Mouse (Mus musculus) lung, postnatal 0 days (tissue): ENCODE measurements around the gene Macc1. TPM values are rescaled to one million over a fixed set of nuclear protein-coding genes. Genes with fewer than 3 reads are reported as not detected.

ENCODE experiments used
- ATAC-seq: fragments of 200-750 bp; cut with Nextera tagmentation; 2 replicates; pipeline ENCODE4 v1.8.0; 2017; ENCODE audit warnings: moderate library complexity
- DNase-seq: peaks from one replicate; pipeline ENCODE4 v3.0.0-alpha.2; 2016; ENCODE audit warnings: low spot score
- H3K27ac ChIP-seq: fragments of 300-500 bp; sonication (generic); 2 replicates; pipeline ENCODE4 v1.5.1; 2014; ENCODE audit warnings: antibody characterized with exemption, mild to moderate bottlenecking, low read length, mixed read lengths
- H3K27me3 ChIP-seq: fragments of 300-500 bp; sonication (generic); replicated peaks from 2 replicates; pipeline ENCODE4 v1.6.1; 2014; ENCODE audit warnings: low read length, mixed read lengths; ENCODE audit not compliant: insufficient read depth
- H3K36me3 ChIP-seq: fragments of 300-500 bp; sonication (generic); 2 replicates; pipeline ENCODE4 v1.6.1; 2014; ENCODE audit warnings: low read length, mixed read lengths; ENCODE audit not compliant: insufficient read depth
- H3K4me1 ChIP-seq: fragments of 300-500 bp; sonication (generic); 2 replicates; pipeline ENCODE4 v1.6.1; 2014; ENCODE audit warnings: antibody characterized with exemption, low read depth, low read length, mixed read lengths; ENCODE audit not compliant: insufficient read depth
- H3K4me2 ChIP-seq: fragments of 300-500 bp; sonication (generic); replicated peaks from 2 replicates; pipeline ENCODE4 v1.6.1; 2014; ENCODE audit warnings: low read depth, mild to moderate bottlenecking, low read length, moderate library complexity, mixed read lengths
- H3K4me3 ChIP-seq: fragments of 300-500 bp; sonication (generic); 2 replicates; pipeline ENCODE4 v1.5.1; 2014; ENCODE audit warnings: low read depth, low read length
- H3K9ac ChIP-seq: fragments of 300-500 bp; sonication (generic); replicated peaks from 2 replicates; pipeline ENCODE4 v1.6.1; 2014; ENCODE audit warnings: low read depth, mild to moderate bottlenecking
- H3K9me3 ChIP-seq: fragments of 300-500 bp; sonication (generic); 2 replicates; pipeline ENCODE4 v1.6.1; 2016; ENCODE audit warnings: low read length, mixed read lengths
- CTCF ChIP-seq: IDR thresholded peaks from 2 replicates; pipeline ENCODE4 v1.5.1; 2016; ENCODE audit warnings: antibody characterized with exemption, mild to moderate bottlenecking
- EP300 ChIP-seq: IDR thresholded peaks from 2 replicates; pipeline ENCODE4 v1.6.1; 2016; ENCODE audit warnings: antibody characterized with exemption, mild to moderate bottlenecking, control low read depth
- WGBS: fragments of 180-500 bp; shearing (Covaris S2); extraction: QIAGEN DNeasy Blood & Tissue Kit; methylation state at CpG from one replicate; pipeline ENCODE4 v1.1.7; 2014; 5-methylcytosine and 5-hydroxymethylcytosine counted together
- polyA plus RNA-seq: library from polyadenylated mRNA; unstranded; fragments of >200 nt; fragmentation: Nextera tagmentation; extraction: Ambion mirVana; gene quantifications from 2 replicates; pipeline ENCODE4 v1.2.1, GENCODE M21; 2015

Macc1 gene
- polyA plus RNA-seq, 1 experiment from 2014 or later, result 1.0 TPM

DNA sequence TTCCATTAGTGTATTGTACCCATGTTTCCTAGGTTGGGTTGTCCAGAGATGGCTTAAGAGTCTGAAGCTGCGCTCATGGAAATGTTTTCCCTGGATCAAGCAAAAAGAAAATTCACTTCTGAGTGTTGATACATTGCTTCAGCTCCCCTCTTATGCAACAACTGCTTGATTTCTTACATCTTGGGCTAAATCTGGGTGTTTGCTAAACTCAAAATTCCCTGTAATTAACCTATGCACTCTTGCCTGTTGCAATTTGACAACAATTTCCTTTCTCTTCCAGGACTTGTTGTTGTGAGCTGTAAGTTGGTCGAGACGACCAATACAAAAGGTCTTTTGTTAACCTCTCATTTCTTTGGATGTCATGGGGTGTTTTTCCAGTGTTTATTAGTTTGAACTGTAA is 88.7 kb downstream of the Macc1 start:
- Histone ChIP-seq H3K4me3 (no peak overlapping the region), H3K27ac (no peak overlapping the region), H3K4me1 (no peaks in the 10 kb centered on the region), H3K9me3 (no peaks in the 10 kb centered on the region), H3K4me2 (no peak overlapping the region), H3K27me3 (no peaks in the 10 kb centered on the region), H3K36me3 (no peaks in the 10 kb centered on the region), H3K9ac (no peak overlapping the region)
- TF ChIP-seq CTCF (no peak), EP300 (peak; percentile 64)
- 40% methylated on average over 3 of the region's 3 CpGs for WGBS
- ATAC-seq, result peak; percentile 48; the same call in 1 of the 2 replicates
- peak; percentile 67 for DNase-seq

- Histone ChIP-seq H3K36me3 (no peaks in the 10 kb centered on the region), H3K4me2 (no peak overlapping the region), H3K27me3 (no peaks in the 10 kb centered on the region), H3K4me1 (no peaks in the 10 kb centered on the region), H3K4me3 (no peak overlapping the region), H3K9me3 (no peaks in the 10 kb centered on the region), H3K27ac (no peak overlapping the region), H3K9ac (no peak overlapping the region)
- 79% methylated on average over 1 of the region's 1 CpGs for WGBS
- ATAC-seq (no peak), DNase-seq (no peak)
- TF ChIP-seq EP300 (no peak), CTCF (no peak)
These were observed 90.7 kb downstream of the Macc1 start for GRCm38 (mm10) chr12:119404810-119405209.

DNA sequence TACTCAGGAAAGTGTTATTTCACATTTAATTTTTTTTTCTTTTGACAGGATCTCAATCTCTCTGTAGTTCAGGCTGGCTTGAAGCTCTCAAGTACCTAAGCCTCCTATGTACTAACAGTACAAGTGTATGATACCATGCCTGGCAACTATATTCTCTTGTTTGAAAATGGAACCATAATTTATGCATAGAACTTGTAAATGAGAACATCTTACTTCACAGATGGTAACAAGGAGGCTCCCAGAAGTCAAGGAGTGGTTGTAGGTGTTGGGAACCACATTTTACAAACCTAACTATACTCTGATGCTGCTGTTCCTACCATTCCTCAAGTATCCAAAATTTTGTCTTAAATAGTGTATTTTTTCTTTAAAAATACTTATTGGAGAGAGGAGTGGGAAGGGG is 96.5 kb downstream of the Macc1 start:
- Histone ChIP-seq H3K4me2 (no peak overlapping the region), H3K9me3 (no peaks in the 10 kb centered on the region), H3K4me3 (no peak overlapping the region), H3K9ac (no peak overlapping the region), H3K4me1 (no peaks in the 10 kb centered on the region), H3K27me3 (no peaks in the 10 kb centered on the region), H3K36me3 (no peaks in the 10 kb centered on the region), H3K27ac (no peak overlapping the region)
- ATAC-seq (no peak), DNase-seq (no peak)
- no peak for TF ChIP-seq CTCF
- TF ChIP-seq EP300, result no peak

DNA sequence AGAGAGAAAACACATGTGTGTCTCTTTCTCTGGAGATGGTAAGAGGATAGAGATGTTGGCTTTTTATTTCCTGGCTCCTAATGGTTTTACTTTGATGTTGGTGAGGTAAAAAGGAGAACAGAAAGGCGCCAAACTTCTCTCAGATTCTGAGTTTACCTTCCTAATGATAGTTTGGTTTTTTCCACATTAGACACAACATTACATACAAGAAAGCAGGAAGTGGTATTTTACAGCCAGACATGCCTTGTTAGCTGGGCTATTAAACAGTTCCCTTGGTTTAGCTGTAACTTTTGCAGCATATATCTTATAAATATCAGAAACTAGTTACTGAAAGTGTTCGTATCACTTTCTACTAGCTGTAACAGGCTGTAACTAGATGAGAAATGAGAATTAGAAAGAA is 96.9 kb downstream of the Macc1 start:
- ATAC-seq (no peak), DNase-seq (no peak)
- TF ChIP-seq CTCF (no peak), EP300 (no peak)
- WGBS, result 69% methylated on average over 2 of the region's 2 CpGs
- H3K4me1 ChIP-seq, result no peaks in the 10 kb centered on the region
- no peaks in the 10 kb centered on the region for H3K27me3 ChIP-seq
- H3K36me3 ChIP-seq, result no peaks in the 10 kb centered on the region
- H3K4me3 ChIP-seq, result no peak overlapping the region
- no peak overlapping the region for H3K4me2 ChIP-seq
- H3K9me3 ChIP-seq, result no peaks in the 10 kb centered on the region
- no peak overlapping the region for H3K9ac ChIP-seq
- no peak overlapping the region for H3K27ac ChIP-seq

GRCm38 (mm10) chr12:119411982-119412381 is 97.9 kb downstream of the Macc1 start:
- Histone ChIP-seq H3K4me2 (no peak overlapping the region), H3K27me3 (no peaks in the 10 kb centered on the region), H3K9ac (no peak overlapping the region), H3K27ac (no peak overlapping the region), H3K36me3 (no peaks in the 10 kb centered on the region), H3K4me3 (no peak overlapping the region), H3K4me1 (no peaks in the 10 kb centered on the region), H3K9me3 (no peaks in the 10 kb centered on the region)
- ATAC-seq, result no peak
- 62% methylated on average over 2 of the region's 2 CpGs for WGBS
- no peak for TF ChIP-seq CTCF
- no peak for TF ChIP-seq EP300
- no peak for DNase-seq

- no peak overlapping the region for H3K4me3 ChIP-seq
- no peak overlapping the region for H3K27ac ChIP-seq
- 77% methylated on average over 2 of the region's 2 CpGs for WGBS
- H3K9ac ChIP-seq, result no peak overlapping the region
- no peak overlapping the region for H3K4me2 ChIP-seq
- H3K27me3 ChIP-seq, result no peaks in the 10 kb centered on the region
- no peak for TF ChIP-seq CTCF
- TF ChIP-seq EP300, result no peak
- no peaks in the 10 kb centered on the region for H3K9me3 ChIP-seq
- H3K4me1 ChIP-seq, result no peaks in the 10 kb centered on the region
- ATAC-seq, result no peak
- no peaks in the 10 kb centered on the region for H3K36me3 ChIP-seq
- no peak for DNase-seq
These were observed 101.8 kb downstream of the Macc1 start for GRCm38 (mm10) chr12:119415900-119416299.

DNA sequence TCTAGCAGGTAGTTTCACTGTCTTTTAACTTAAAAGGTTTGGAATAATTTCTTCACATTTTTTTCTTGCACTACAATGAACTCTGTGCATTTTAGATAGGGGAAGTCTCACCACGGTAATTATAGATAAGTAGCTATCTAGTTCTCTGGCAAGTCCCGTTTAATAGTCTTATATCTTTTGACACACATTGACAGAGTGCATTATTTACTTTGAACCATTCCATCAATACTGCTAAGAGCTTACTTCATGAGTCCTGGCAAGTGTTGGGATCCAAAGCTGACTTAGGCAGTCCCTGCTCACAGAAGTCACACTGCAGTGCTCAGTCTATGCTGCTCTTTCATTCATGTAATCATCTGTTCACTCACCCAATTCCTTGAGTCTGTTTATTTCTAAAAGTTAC is 111.7 kb downstream of the Macc1 start:
- H3K9me3 ChIP-seq, result no peaks in the 10 kb centered on the region
- no peak overlapping the region for H3K9ac ChIP-seq
- H3K4me3 ChIP-seq, result no peak overlapping the region
- H3K36me3 ChIP-seq, result no peaks in the 10 kb centered on the region
- H3K4me1 ChIP-seq, result no peaks in the 10 kb centered on the region
- H3K4me2 ChIP-seq, result no peak overlapping the region
- WGBS, result 41% methylated on average over 2 of the region's 2 CpGs
- ATAC-seq, result no peak
- no peak for DNase-seq
- H3K27ac ChIP-seq, result no peak overlapping the region
- TF ChIP-seq EP300 (no peak), CTCF (no peak)
- no peaks in the 10 kb centered on the region for H3K27me3 ChIP-seq
